Mouse (Mus musculus): ENCODE results near the gene Gspt1.

DNA sequence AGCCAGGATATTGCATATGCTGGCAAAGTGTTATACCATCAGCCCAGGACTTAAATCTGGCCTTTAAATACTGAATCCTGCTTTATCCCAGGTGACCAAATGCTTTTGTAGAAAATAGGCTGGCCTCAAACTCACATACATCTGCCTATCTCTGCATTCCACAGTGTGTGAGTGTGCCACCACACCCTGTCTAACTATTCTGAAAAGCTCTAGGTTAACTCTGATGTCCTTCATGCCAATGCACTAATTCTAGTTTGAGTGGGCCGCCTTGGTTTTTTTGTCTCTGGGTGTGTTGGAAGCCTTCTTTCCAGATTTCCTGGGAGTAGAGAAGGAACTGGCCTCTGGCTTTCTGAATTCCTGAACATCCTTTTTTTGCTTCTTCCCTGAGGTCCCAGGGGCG, 60.9 kb downstream of the Gspt1 start:
- TF ChIP-seq NELFE (IDR thresholded peaks at IDR 0.05; ENCODE audit: low read depth, low read length) (no peak), CTCF (conservative IDR thresholded peaks at IDR 0.05 in 1 of 2, IDR thresholded peaks at IDR 0.05 in 1 of 2; ENCODE audit: low read depth in 2 of 2, low read length in 2 of 2) (no peak), HCFC1 (IDR thresholded peaks at IDR 0.05; ENCODE audit: low read depth, low read length) (no peak), EP300 (IDR thresholded peaks at IDR 0.05; ENCODE audit: low read length) (no peak), POLR2A (IDR thresholded peaks at IDR 0.05; ENCODE audit: low read depth, low read length) (no peak), POLR2AphosphoS2 (IDR thresholded peaks at IDR 0.05; ENCODE audit: low read depth, low read length) (no peak), MEF2A (IDR thresholded peaks at IDR 0.05; ENCODE audit: borderline replicate concordance, low read depth, low read length) (no peak), E2F4 (IDR thresholded peaks at IDR 0.05; ENCODE audit: insufficient replicate concordance, low read depth, low read length) (no peak), CHD2 (IDR thresholded peaks at IDR 0.05; ENCODE audit: low read length) (no peak), SIN3A (IDR thresholded peaks at IDR 0.05; ENCODE audit: low read length) (no peak), ZNF384 (IDR thresholded peaks at IDR 0.05; ENCODE audit: low read depth, low read length) (no peak), MYC (IDR thresholded peaks at IDR 0.05; ENCODE audit: low read depth, low read length) (no peak), JUN (IDR thresholded peaks at IDR 0.05; ENCODE audit: insufficient read depth, low read depth, low read length) (no peak)

Data from CH12.LX (cell line).